Mouse (Mus musculus) neutrophil, adult 83 days (primary cell): ENCODE results near the gene Zscan29. TPM values are rescaled to one million over a fixed set of nuclear protein-coding genes. Genes with fewer than 3 reads are reported as not detected.

Source experiments
- total RNA-seq, 2 experiments: library from RNA; stranded (reverse); gene quantifications; one replicate each; pipeline ENCODE4 v1.2.4; 2023

Zscan29 gene
- total RNA-seq = 10 to 100 TPM; 42.1 to 43.2 TPM

GRCm38 (mm10) chr2:121170980-121171742 lies at the start of gene Zscan29:
Gene Zscan29 (minus strand): TSS chr2:121171125.

GRCm38 (mm10) chr2:121170481-121170971 lies 399 bp downstream of the Zscan29 start, which contains the start of gene Tubgcp4:
Gene Tubgcp4 (plus strand): TSS chr2:121170654.

GRCm38 (mm10) chr2:121140018-121140882 lies 30.7 kb downstream of the Zscan29 start, which contains the start of the genes Adal and Lcmt2:
Gene Adal (plus strand): TSS chr2:121140428.
Gene Lcmt2 (minus strand): TSS chr2:121140653.

GRCm38 (mm10) chr2:121109695-121110094 lies 61.2 kb downstream of the Zscan29 start, which contains the start of gene Tgm7:
Gene Tgm7 (minus strand): TSS chr2:121109795.

Other genes with a start within 250 kb of the Zscan29 start
- 10 to 100 TPM; 24.5 to 29.2 TPM for gene Ubr1, start 200.4 kb downstream of the Zscan29 start, total RNA-seq
- gene Tmem62, start 194.1 kb downstream of the Zscan29 start, total RNA-seq = 1 to 10 TPM; 6.8 to 9.1 TPM
- gene Ccndbp1, start 162.7 kb downstream of the Zscan29 start, total RNA-seq = 10 to 100 TPM; 59.3 to 62.5 TPM
- gene Epb42, start 134.1 kb downstream of the Zscan29 start, total RNA-seq = 10 to 100 TPM; 15.1 to 17.4 TPM
- gene Tgm5, start 85.3 kb downstream of the Zscan29 start, total RNA-seq = not detected
- not detected for gene Tgm7, start 61.3 kb downstream of the Zscan29 start, total RNA-seq
- gene Adal, start 30.7 kb downstream of the Zscan29 start, total RNA-seq = 1 to 10 TPM; 4.3 to 6.4 TPM
- 1 to 10 TPM; 6.0 to 6.2 TPM for gene Lcmt2, start 30.5 kb downstream of the Zscan29 start, total RNA-seq
- gene Tubgcp4, start 471 bp downstream of the Zscan29 start, total RNA-seq = 10 to 100 TPM; 40.2 to 45.8 TPM
- 10 to 100 TPM; 23.8 to 31.2 TPM for gene Trp53bp1, start 100.3 kb upstream of the Zscan29 start, total RNA-seq
- gene Map1a, start 118.5 kb upstream of the Zscan29 start, total RNA-seq = under 1 TPM; 0.24 to 0.96 TPM
- gene Ppip5k1, start 184.3 kb upstream of the Zscan29 start, total RNA-seq = 10 to 100 TPM; 11.9 to 14.3 TPM
- gene Ckmt1, start 186.6 kb upstream of the Zscan29 start, total RNA-seq = not detected
- gene Strc, start 216.0 kb upstream of the Zscan29 start, total RNA-seq = under 1 TPM in 1 of 2 experiments, not detected in 1; 0.07 TPM
- 100 to 1,000 TPM; 153 to 168 TPM for gene Pdia3, start 242.7 kb upstream of the Zscan29 start, total RNA-seq
- 1 to 10 TPM in 1 of 2 experiments, under 1 TPM in 1; 0.35 to 1.1 TPM for gene Catsper2, start 242.7 kb upstream of the Zscan29 start, total RNA-seq